Mouse (Mus musculus): ENCODE results near the gene Lrrc75b. TPM values are rescaled to one million over a fixed set of nuclear protein-coding genes. Genes with fewer than 3 reads are reported as not detected.

Lrrc75b gene
- 0.58 and 0.71 TPM in 2 replicates for total RNA-seq (2015)
- total RNA-seq (2017) = 0.22 and 0.57 TPM in 2 replicates

DNA sequence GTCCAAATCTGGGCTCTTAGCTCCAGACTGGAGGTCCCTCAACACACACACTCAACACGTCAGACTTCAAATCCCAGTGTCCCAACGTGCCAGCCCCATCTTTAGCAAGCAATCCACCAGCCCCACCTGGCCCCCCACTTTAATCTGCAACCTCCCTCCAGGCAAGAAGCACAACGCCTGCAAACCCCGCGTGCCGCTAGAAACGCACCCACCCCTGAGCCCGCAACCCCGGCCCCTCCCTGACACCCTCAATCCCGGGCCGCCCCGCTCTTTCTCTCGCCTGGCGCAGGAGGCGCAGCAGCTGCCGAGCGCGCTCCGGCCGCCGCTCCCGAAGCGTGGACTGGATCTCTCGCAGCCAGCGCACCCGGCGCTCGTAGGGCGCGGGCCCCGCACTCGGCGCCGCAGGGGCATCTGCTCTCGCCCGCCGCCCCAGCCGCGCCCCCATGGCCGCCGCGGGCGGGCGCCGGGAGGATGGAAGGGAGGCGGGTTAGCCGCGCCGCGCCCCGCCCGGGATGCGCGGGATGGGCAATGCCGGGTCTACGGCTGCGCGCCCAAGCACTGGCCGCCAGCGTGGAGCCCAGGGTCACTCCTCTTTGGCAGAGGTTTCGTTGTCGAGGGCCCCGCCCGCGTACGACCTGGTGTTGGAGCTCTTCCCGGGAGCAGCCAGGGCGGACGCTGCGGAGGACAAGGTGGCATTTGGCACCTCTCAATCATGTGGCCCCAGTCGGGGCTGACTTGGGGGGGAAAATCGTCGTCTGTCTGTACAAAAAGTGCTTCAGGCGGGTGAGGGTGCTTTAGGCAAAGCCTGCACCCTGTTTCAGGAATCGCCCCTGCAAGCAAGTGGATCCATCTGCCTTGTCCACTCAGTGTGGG, at the start of gene Lrrc75b:
Gene Lrrc75b (minus strand): TSS at position 655 of the 873 bp plus-strand sequence.
- ATAC-seq (ENCODE audit: poor library complexity, severe bottlenecking) = peak; percentile 20

- no peak for ATAC-seq (ENCODE audit: poor library complexity, severe bottlenecking)
Observed at GRCm38 (mm10) chr10:75608975-75609374, 48.8 kb upstream of the Lrrc75b start.

- no peak for ATAC-seq (ENCODE audit: poor library complexity, severe bottlenecking)
Observed at GRCm38 (mm10) chr10:75607253-75607652, 47.1 kb upstream of the Lrrc75b start.

GRCm38 (mm10) chr10:75605162-75605846, 45.2 kb upstream of the Lrrc75b start:
- no peak for ATAC-seq (ENCODE audit: poor library complexity, severe bottlenecking)

DNA sequence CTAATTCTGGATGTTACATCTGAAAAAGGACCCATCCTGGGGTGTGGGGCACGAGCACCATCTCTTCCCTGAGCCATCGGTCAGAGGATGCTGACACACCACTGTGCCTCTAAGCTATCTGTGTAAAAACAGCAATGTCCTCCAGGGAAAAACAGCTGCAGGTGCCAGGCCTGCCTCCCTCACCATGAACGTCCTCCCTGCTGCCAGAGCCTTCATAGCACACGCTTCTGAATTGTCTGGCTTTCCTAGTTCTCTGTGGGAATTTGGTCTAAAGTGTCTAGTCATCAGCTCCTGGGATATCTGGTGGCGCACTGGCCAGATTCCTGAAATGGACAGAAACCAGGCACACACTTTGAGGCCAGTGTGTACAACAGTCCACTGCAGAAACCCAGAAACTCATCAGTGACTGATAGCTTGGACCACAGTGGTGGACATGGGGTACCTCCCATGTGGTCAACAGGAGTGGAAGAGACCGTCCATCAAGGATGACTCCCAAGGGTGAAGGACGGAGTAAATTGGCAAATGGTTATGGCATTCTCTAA, 40.1 kb upstream of the Lrrc75b start:
- no peak for ATAC-seq (ENCODE audit: poor library complexity, severe bottlenecking)

DNA sequence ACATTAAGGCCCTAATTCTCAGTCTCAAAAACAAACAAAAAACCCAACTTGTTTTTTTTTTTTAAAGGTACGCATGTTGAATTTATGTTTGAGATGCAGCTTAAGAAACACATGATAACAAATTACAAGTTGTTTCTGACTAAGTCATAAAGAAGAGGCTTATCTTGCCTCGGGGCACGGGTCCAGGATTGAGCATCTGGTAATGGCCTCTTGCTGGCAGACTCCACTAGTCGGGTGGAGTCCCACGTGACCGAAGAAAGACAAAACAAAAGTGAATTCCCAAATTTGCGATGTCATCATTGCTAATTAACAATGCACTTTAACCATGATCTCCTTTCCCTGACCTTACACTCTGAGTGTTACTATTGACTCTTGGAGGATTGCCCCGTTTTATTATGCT, 35.9 kb upstream of the Lrrc75b start:
- ATAC-seq (ENCODE audit: poor library complexity, severe bottlenecking) = no peak

DNA sequence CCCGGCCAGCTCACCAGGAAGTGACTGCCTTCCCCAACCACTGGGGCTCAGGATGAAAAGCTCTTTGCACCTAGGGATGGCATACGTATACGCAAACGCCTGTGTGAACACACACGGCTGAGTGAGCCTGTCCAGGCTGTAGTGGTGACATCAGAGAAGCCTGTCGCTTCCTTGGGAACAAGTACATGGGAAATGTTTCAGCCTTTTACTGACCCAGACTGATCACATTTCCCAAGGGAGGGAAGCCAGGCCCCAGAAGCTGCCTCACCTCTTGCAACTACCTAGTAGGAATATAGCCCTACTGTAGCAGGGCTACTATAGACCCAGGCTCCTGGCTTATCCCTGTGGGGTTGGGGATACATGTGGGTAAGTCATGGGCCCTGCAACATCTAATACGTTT, 32.5 kb upstream of the Lrrc75b start:
- ATAC-seq (ENCODE audit: poor library complexity, severe bottlenecking) = no peak

DNA sequence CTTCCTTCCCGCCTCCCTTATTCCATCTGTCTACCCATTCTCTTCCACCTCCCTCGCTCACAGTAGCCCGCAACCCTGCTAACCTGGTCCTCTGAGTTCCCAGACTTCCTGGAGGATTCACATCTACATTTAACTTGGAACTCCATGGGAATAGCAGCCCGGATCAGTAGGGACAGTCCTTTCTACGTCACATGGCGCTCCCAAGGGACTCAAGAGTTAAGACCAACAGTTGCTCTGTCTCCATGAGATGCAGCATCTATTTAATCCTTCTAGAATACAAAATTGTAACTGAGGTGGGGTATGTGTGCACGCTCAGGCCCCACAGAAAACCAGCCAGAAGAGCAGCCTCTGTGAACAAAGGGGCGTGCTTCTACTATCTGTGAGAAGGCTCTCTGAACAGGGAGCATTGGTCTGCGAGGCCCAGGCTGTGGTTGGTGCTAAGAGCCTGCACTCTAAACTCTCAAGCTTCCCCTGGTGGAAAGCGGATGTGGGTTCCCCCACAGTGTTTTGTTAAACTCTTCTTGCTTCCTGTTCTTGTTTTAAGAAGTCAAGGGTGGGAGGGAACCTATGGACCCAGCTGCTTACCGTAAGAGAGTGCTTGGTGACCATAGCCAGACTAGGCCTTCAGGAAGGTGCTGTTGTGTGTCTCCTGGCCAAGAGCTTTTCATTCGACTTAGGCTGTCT, 31.2 kb upstream of the Lrrc75b start:
- ATAC-seq (ENCODE audit: poor library complexity, severe bottlenecking) = peak; percentile 85

DNA sequence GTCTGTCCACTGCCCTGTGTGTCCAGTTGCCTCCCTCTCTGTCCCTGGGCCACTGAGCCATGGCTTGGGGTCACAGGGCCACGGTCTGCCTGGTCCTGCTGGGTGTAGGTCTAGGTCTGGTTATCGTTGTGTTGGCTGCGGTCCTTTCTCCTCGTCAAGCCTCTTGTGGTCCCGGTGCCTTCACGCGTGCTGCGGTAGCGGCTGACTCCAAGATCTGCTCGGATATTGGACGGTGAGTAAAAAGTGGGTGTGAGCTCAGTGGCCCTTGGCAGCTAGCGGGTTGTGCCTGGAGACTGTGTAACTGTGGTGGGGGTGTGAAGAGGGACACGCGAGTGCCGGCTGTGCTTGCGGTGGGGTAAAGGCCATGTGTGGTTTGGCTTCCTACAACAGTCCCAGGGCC, 29.5 kb upstream of the Lrrc75b start:
- peak; percentile 19 for ATAC-seq (ENCODE audit: poor library complexity, severe bottlenecking)

DNA sequence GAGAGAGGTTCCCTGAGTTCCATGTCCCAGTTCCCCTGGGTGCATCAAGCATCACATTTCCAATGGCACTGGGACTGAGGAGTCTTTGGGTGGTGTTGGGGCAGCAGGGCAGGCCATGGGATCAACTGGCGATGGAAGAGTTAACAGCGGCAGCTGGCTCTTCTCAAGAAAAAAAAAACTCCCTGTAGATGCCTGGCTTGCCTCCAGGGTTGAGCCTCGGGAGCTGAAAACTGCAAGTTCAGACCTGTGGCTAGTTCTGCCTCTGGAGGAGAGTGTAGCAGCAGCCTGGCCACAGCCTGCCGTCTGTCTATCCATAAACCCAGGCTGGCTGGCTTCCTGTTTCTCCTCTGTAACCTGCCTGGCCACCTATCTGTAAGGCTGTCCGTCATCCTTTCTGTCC, 29.0 kb upstream of the Lrrc75b start, which contains the start of gene Ggt5:
Gene Ggt5 (plus strand): TSS at position 212 of the 400 bp plus-strand sequence.
- ATAC-seq (ENCODE audit: poor library complexity, severe bottlenecking) = peak; percentile 10

- ATAC-seq (ENCODE audit: poor library complexity, severe bottlenecking) = no peak
Observed at GRCm38 (mm10) chr10:75588336-75588735, 28.2 kb upstream of the Lrrc75b start.

- no peak for ATAC-seq (ENCODE audit: poor library complexity, severe bottlenecking)
Observed at GRCm38 (mm10) chr10:75587781-75588180, 27.7 kb upstream of the Lrrc75b start.

GRCm38 (mm10) chr10:75586553-75586879, 26.4 kb upstream of the Lrrc75b start:
- no peak for ATAC-seq (ENCODE audit: poor library complexity, severe bottlenecking)

- ATAC-seq (ENCODE audit: poor library complexity, severe bottlenecking) = peak; percentile 74
Observed at GRCm38 (mm10) chr10:75585876-75586552, 25.9 kb upstream of the Lrrc75b start.

GRCm38 (mm10) chr10:75579129-75579528, 19.0 kb upstream of the Lrrc75b start:
- ATAC-seq (ENCODE audit: poor library complexity, severe bottlenecking) = no peak

DNA sequence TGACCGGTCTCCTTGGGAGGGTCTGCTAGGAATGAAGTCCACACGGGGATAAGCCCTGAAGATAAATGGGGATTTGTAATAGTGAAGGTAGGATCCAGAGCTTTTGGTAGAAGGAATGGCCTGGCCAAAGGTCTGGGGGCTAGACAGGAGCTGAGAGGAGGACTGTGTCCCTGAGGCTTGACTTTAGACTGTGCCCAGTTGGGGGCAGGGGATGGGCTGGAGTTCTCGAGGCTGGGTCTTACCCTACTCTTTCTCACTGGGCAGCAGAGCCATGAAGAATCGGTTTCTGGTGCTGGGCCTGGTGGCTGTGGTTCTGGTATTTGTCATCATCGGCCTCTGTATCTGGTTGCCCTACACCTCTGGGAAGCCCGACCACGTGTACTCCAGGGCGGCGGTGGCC, 13.8 kb upstream of the Lrrc75b start:
- ATAC-seq (ENCODE audit: poor library complexity, severe bottlenecking) = no peak

- no peak for ATAC-seq (ENCODE audit: poor library complexity, severe bottlenecking)
Observed at GRCm38 (mm10) chr10:75573181-75573580, 13.1 kb upstream of the Lrrc75b start.

GRCm38 (mm10) chr10:75571937-75572336, 11.8 kb upstream of the Lrrc75b start:
- no peak for ATAC-seq (ENCODE audit: poor library complexity, severe bottlenecking)

DNA sequence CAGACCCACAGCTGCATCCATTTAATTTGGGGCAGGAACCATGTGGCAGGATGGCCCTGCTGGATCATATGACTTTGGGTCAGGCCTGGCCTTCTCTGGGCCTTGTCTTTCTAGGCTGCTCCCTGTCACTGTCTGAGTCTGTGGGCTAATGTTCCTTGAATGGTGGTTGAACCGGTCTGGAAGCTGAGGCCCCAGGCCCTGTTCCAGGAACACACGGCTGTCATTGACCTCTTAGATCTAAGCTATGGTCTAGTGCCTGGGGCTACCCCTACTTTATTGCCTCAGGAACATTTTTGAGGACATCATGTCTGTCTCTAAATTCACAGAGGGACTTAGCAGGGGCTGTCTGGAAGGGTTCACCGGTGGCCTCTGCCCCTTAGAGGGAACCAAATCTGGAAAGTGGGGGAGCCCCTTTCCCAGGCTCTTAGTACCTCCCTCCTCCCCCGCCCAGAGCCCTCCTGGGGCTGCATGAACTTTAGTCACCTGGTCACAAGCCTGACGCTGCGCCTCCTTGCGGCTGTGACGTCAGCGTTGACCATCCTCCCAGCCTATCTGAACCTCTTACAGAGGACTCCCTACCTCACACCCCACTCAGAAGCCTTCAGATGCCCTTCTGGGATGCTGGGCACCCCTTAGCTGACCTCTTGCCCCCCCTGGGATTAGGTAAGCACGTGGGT, 11.0 kb upstream of the Lrrc75b start:
- ATAC-seq (ENCODE audit: poor library complexity, severe bottlenecking) = no peak

DNA sequence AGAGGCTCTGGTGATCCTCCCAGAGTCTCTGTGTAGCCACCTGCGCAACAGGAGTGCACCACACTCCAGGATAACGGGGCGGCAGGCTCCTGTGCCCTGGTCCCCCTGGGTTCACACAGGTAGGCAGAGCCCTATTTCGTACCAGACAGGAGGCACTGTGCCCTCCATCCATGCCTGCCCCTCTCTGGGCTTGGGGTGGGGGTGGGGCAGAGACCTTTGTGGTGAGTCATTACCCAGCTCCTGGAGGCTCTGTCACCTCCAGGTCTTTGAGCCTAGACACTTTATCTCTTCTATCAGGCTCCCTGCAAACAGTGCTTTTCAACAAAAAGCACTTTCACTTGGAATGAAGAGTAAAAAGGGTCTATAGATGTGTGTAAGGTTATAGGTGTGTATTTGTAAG, 8.7 kb upstream of the Lrrc75b start:
- ATAC-seq (ENCODE audit: poor library complexity, severe bottlenecking) = no peak

Measured in megakaryocyte, adult 5-6 weeks (primary cell).